Mouse (Mus musculus) ES-E14 (cell line): Measurements from ENCODE around the gene Iqgap2. TPM values are rescaled to one million over a fixed set of nuclear protein-coding genes. Genes with fewer than 3 reads are reported as not detected.

Source experiments
- DNase-seq: peaks from one replicate; pipeline ENCODE4 v3.0.0-alpha.2; 2013; ENCODE audit warnings: low read depth, low spot score
- H3K27ac ChIP-seq: 2 replicates; pipeline ENCODE4 v1.5.1; 2012; ENCODE audit warnings: low read depth, mild to moderate bottlenecking, low read length, moderate library complexity, mixed read lengths; ENCODE audit not compliant: poor library complexity, insufficient read depth, severe bottlenecking
- H3K36me3 ChIP-seq: 2 replicates; pipeline ENCODE4 v1.6.1; 2012; ENCODE audit warnings: mild to moderate bottlenecking, low read length, moderate library complexity, mixed read lengths; ENCODE audit not compliant: control insufficient read depth, poor library complexity, insufficient read depth, severe bottlenecking
- H3K4me1 ChIP-seq, 2 experiments: fragments of 150-350 bp in 1 of 2; sonication (generic) in 1 of 2; 2 replicates each; pipeline ENCODE4 v1.6.1; 2012; ENCODE audit warnings: low read length in 2 of 2, mild to moderate bottlenecking in 1 of 2, mixed read lengths in 1 of 2; ENCODE audit not compliant: control insufficient read depth in 2 of 2, insufficient read depth in 2 of 2, poor library complexity in 1 of 2
- H3K4me3 ChIP-seq, 2 experiments: fragments of 150-350 bp in 1 of 2; sonication (generic) in 1 of 2; 2 replicates each; pipeline ENCODE4 v1.5.1; 2012; ENCODE audit warnings: low read length in 2 of 2, low read depth in 1 of 2, mild to moderate bottlenecking in 1 of 2, mixed read lengths in 1 of 2; ENCODE audit not compliant: insufficient read depth in 1 of 2, poor library complexity in 1 of 2, severe bottlenecking in 1 of 2
- H3K9ac ChIP-seq: 2 replicates; pipeline ENCODE4 v1.6.1; 2012; ENCODE audit warnings: low read depth, mild to moderate bottlenecking, low read length, mixed read lengths; ENCODE audit not compliant: poor library complexity, insufficient read depth, severe bottlenecking
- H3K9me3 ChIP-seq: fragments of 150-350 bp; sonication (generic); 2 replicates; pipeline ENCODE4 v1.6.1; 2012; ENCODE audit warnings: low read depth, mild to moderate bottlenecking, low read length; ENCODE audit not compliant: control insufficient read depth, insufficient read depth
- CHD2 ChIP-seq: IDR thresholded peaks from 2 replicates; pipeline ENCODE4 v1.6.1; 2014; ENCODE audit warnings: mild to moderate bottlenecking, low read depth, low read length, inconsistent platforms
- HCFC1 ChIP-seq: IDR thresholded peaks from 2 replicates; pipeline ENCODE4 v1.6.1; 2012; ENCODE audit warnings: low read length, inconsistent platforms, borderline replicate concordance; ENCODE audit not compliant: insufficient read depth
- MAFK ChIP-seq: IDR thresholded peaks from 2 replicates; pipeline ENCODE4 v1.6.1; 2014; ENCODE audit warnings: mild to moderate bottlenecking, low read depth, low read length, inconsistent platforms; ENCODE audit not compliant: insufficient read depth
- ZC3H11A ChIP-seq: IDR thresholded peaks from 2 replicates; pipeline ENCODE4 v1.6.1; 2012; ENCODE audit warnings: low read depth, mild to moderate bottlenecking, inconsistent platforms, low read length, borderline replicate concordance
- ZNF384 ChIP-seq: IDR thresholded peaks from 2 replicates; pipeline ENCODE4 v1.6.1; 2012; ENCODE audit warnings: low read depth, low read length, inconsistent platforms
- in situ Hi-C, 2 experiments: fragments of 600-800 bp; cut with MboI; formaldehyde crosslinking; loops; one replicate each; pipeline ENCODE4 v1.15.1; 2025; ENCODE audit warnings: low sequenced_read_pairs in 2 of 2, inconsistent platforms in 1 of 2; ENCODE audit not compliant: unreplicated experiment in 2 of 2
- total RNA-seq: library from RNA; depleted of rRNA; stranded (reverse); fragments of 300-350 nt; gene quantifications from 2 replicates; pipeline ENCODE4 v1.2.3, GENCODE M21; 2012

Gene Iqgap2
- total RNA-seq, 1 experiment = 15.0 TPM

- H3K4me3 ChIP-seq = no peak overlapping the region
- no peaks in the 10 kb centered on the region for H3K9me3 ChIP-seq
- no peak for DNase-seq
- H3K36me3 ChIP-seq = peaks cover 9% of the 10 kb centered on the region; the same call in 1 of the 2 replicates
- H3K4me1 ChIP-seq = no peaks in the 10 kb centered on the region; a peak in 1 of 4 replicates
- H3K27ac ChIP-seq = no peak overlapping the region
- in situ Hi-C loops = no loop called here
- H3K9ac ChIP-seq = no peak overlapping the region
- TF ChIP-seq CHD2 (no peak), ZC3H11A (no peak), HCFC1 (no peak), MAFK (no peak), ZNF384 (no peak)
Measured at GRCm38 (mm10) chr13:95612243-95612642, 279.5 kb downstream of the Iqgap2 start.

- no peak for DNase-seq
- peaks cover 0 to 2% of the 10 kb centered on the region in 2 experiments; a peak in 1 of 4 replicates for H3K4me1 ChIP-seq
- in situ Hi-C loops = no loop called here
- no peak overlapping the region for H3K4me3 ChIP-seq
- H3K27ac ChIP-seq = no peak overlapping the region
- TF ChIP-seq MAFK (no peak), ZC3H11A (no peak), HCFC1 (no peak), ZNF384 (no peak), CHD2 (no peak)
- H3K9me3 ChIP-seq = no peaks in the 10 kb centered on the region
- H3K36me3 ChIP-seq = peaks cover 9% of the 10 kb centered on the region; the same call in 1 of the 2 replicates
- H3K9ac ChIP-seq = no peak overlapping the region
Measured at GRCm38 (mm10) chr13:95611752-95612151, 280.0 kb downstream of the Iqgap2 start.

- H3K36me3 ChIP-seq = peaks cover 9% of the 10 kb centered on the region; the same call in 1 of the 2 replicates
- no peak for TF ChIP-seq ZC3H11A
- no peak for TF ChIP-seq MAFK
- TF ChIP-seq HCFC1 = no peak
- no peak for TF ChIP-seq CHD2
- no peak for TF ChIP-seq ZNF384
- in situ Hi-C loops = no loop called here
- no peak overlapping the region for H3K9ac ChIP-seq
- no peak overlapping the region for H3K4me3 ChIP-seq
- H3K9me3 ChIP-seq = no peaks in the 10 kb centered on the region
- H3K27ac ChIP-seq = no peak overlapping the region
- peaks cover 0 to 2% of the 10 kb centered on the region in 2 experiments; a peak in 1 of 4 replicates for H3K4me1 ChIP-seq
- DNase-seq = no peak
Measured at GRCm38 (mm10) chr13:95610786-95611562, 280.7 kb downstream of the Iqgap2 start.

GRCm38 (mm10) chr13:95609088-95609420 lies 282.7 kb downstream of the Iqgap2 start:
- no peak for DNase-seq
- in situ Hi-C loops = no loop called here
- no peaks in the 10 kb centered on the region for H3K9me3 ChIP-seq
- no peak overlapping the region for H3K9ac ChIP-seq
- H3K4me3 ChIP-seq = no peak overlapping the region
- TF ChIP-seq ZNF384 (no peak), MAFK (no peak), CHD2 (no peak), HCFC1 (no peak), ZC3H11A (no peak)
- H3K36me3 ChIP-seq = peaks cover 13% of the 10 kb centered on the region; the same call in 1 of the 2 replicates
- no peak overlapping the region for H3K27ac ChIP-seq
- peaks cover 2 to 5% of the 10 kb centered on the region in 2 experiments; a peak in 1 of 4 replicates for H3K4me1 ChIP-seq
